Mouse (Mus musculus) adrenal gland, adult (tissue): Measurements from ENCODE around the gene Pes1.
"Not testable (repeated sequence)": the region's sequence is repeated elsewhere in the genome, so short reads cannot be mapped to it uniquely, and the experiment has no call there.

Experiments
- DNase-seq, 2 experiments: peaks; one replicate each; pipeline ENCODE4 v3.0.0; 2022 to 2023; ENCODE audit warnings: low spot score in 1 of 2; ENCODE audit not compliant: inconsistent age in 2 of 2

Gene Pes1

DNA sequence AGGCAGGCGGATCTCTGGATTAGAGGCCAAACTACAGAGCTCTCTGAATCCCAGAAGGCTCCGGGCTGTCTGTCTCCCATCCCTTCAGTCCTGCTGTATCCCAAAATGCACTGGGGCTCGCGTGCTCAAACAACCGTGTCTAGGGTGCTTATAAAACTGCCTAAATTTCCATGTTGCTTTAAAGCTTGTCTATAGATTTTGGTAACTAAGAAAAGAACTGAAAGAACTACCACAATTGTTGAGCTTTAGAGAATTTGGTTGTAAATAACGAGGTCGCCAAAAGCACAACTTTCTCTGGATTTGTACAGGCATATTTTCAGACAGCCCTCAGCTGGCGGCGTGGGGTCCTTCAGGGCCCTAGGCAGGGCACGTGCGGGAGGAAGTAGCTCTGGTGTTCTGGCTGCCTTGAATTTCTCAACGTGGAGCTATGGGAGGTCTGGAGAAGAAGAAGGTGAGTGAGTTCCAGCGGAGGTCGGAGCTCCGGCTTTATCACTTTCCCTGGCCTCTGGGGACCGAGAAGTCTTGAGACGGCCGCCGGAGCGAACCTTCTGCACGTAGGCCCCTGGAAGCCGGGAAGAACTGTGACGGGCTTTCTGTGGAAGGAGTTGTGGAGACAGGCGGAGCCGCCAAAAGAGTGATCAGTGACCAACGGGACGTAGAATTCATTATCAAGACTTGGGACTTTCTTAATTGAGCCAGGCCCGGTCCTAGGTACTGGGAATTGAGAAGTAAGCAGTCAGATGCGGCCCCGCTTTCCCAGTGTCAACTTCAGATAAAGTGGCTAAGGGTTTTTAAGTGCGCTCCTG, at the start of gene Pes1:
Pes1 (plus strand) TSS at position 366 of the 806 bp plus-strand sequence.
- peak; percentile 86 to 97 for DNase-seq

DNA sequence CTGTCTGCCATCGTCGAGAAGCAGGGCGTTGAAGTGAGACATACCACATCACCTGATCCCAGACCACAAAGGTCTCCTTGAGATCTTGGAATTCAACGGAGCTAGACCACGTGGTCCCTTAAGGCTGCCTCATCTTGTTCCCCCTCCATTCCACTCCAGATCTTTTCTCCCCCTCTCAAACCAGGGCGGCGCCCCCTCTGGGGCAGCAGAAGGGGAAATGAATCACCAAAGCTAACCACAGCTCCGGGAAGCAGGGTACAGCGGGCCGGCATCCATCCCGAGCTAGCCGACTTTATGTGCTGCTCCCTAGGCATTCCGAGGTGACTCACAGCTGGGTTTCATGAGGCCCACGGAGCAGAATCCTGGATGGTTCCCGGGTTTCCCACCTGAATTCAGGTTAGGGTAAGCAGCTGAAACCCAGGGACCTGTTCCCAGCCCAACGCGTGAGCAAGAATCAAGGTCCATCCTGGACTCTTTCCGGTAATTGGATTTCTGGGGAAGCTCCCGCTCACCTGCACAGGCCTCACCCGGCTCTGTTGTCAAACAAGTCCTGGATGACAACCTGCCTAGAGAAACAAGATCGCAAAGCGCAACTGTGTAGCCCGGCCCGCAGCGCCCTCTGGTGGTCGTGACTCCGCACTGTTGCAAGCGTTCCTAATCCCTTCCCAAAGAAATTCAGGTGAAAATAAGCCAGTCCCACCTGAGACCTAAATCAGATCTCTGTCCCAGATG, 49.5 kb upstream of the Pes1 start, which contains the start of gene Slc35e4:
Slc35e4 (minus strand) TSS at position 556 of the 732 bp plus-strand sequence.
- peak; percentile 84 to 94 for DNase-seq

DNA sequence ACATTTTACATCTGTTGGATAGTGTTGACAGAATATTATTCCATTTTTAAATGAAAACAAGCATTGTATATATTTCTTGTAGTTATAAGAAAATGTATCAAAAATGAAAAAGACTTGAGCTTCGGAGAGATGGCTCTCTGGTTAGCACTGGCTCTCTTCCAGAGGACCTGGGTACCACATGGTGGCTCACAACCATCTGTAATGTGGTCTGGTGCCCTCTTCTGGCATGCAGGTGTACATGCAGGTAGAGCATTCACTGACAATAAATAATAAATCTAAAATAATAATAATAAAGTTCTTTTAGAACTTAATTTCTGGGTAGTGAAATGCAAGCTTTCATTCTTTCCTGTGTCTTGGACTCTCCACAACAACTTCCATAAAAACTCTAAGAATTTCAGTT, 45.0 kb upstream of the Pes1 start:
- DNase-seq: peak in 1 of 2 experiments; percentile 54

DNA sequence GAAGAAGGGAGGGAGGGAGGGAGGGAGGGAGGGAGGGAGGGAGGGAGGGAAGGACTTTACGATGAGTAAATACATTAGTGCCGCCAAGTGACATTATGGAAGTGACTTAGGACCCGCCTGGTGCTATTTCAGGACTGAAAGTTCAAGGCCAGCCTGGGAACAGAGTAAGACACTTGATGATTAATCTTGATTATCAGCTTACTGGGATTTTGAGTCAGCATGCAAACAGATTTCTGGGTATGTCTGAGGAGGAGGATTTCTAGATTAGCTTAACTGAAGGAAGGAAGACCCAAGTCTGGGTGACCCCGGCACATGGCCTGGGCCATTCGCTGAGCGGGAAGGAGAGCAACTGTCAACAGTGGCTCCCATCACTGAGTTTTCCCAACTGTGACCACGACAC, 43.3 kb upstream of the Pes1 start:
- DNase-seq: peak; percentile 77 to 86

DNA sequence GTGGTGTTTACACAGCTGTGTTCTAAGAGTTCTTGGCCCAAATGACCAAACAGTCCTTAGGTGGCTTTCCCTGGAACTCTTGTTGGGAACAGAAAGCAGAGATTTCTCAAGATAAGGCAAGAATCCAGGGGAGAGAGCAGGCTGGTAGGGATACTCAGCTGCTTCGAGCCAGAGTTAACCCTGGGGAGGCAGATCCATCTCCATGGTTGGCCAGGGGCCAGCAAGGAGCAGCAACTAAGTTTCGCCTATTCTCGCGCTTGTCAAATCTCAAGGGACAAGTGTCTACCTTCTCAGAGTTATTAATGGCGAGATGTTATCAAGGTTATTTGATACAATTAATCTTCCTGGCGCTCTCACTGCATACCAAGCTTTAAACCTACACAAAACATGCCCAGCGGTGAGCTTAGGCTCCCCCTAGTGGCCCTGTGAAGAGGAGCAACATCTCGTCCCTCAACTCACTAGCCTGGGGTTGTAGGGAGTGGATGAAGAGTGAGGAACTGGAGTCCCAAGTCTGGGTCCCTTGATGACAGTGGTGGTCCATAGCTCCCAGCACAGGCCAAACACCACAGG, 42.4 kb upstream of the Pes1 start:
- peak; percentile 54 to 82 for DNase-seq

DNA sequence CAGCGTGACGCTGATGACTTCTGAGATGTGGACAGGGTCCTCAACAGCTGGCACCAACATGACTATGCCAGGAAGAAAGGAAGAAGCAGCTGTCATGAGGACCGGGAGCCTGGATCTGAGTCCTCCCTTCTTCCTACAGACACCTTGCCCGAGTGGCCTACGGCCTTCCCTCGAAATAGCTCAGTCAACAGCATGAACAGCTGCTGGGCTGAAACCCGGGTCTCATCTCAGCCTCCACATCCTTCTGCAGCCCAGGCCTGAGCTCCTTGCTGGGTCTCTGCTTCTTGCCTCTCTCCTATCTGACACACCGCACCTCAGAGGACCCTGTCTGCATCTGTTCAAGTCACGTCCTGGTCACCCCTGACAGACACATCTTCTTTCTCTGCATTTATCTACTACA, 41.7 kb upstream of the Pes1 start:
- DNase-seq: peak in 1 of 2 experiments; percentile 38

DNA sequence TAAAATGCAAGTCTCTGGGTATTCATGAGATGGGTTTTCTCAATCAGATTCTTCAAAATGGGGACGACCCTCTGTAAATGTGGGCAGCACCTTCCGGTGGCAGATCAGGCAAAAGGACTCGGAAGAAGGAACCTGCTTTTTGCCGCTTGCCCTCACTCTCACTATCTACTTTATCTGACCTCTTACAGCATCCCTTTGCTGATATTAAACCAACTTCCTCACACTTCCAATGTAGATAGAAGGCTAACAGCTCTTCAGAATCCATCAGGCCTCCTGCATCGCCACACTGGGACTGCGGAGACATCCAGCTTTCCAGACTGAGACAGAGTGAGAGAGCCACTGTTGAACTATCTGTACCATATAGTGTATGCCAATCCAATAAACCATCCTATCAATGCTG, 41.0 kb upstream of the Pes1 start:
- DNase-seq: no peak

DNA sequence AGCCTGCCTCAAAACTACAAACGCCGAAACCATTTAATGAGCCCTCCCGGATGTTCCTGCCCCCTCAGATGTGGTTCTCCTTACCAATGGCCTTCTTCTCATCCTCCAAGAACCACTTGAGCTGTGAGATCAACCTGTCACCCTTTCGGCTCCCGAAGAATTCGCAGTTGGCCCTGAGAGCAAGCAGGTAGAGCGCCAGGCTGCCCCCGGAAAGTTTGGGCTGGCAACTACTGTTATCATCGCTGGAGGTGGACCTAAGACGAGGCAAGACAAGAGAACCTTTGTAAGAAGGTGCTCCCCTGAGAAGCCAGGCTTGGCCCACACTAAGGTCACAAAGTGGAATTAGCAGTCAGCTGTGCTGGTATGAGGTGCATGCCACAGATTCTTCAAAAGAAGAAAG, 37.9 kb upstream of the Pes1 start:
- DNase-seq: no peak

DNA sequence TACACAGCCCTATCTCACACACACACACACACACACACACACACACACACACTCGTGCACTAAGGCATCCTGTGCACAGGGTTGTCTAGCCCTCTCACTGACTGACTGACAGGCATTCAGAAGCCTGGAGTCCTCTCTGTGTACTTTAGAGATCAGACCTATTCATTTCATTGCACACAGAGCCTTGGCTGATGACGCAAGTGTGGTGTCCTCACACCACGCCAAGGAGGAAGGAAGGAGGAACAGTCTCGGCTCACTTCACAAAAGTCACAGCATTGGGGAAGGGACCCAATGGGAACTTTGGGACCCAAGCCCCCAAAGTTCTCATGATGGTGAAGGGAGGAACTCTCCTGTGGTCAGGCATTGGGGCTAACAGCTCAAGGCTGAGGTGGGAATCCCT, 33.8 kb upstream of the Pes1 start:
- DNase-seq: peak in 1 of 2 experiments; percentile 59

DNA sequence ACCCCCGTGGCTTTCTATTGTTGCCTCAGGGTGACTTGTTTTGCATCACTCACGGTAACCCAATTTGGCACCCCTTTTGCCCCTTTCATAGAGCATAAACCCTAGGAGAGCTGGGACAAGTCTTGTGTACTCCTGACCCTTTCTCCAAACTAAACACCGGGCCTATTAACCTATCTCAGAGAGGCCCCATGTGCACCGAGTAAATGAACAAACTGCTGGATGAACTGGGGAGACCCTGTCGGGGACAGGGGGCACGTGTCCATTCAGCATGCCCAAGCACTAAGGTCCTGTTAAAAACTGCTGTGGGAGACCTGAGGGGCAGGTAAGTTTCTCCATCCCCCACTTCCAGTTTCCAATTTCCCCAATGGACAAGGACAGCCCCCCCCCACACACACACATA, 32.8 kb upstream of the Pes1 start:
- DNase-seq: peak in 1 of 2 experiments; percentile 32

DNA sequence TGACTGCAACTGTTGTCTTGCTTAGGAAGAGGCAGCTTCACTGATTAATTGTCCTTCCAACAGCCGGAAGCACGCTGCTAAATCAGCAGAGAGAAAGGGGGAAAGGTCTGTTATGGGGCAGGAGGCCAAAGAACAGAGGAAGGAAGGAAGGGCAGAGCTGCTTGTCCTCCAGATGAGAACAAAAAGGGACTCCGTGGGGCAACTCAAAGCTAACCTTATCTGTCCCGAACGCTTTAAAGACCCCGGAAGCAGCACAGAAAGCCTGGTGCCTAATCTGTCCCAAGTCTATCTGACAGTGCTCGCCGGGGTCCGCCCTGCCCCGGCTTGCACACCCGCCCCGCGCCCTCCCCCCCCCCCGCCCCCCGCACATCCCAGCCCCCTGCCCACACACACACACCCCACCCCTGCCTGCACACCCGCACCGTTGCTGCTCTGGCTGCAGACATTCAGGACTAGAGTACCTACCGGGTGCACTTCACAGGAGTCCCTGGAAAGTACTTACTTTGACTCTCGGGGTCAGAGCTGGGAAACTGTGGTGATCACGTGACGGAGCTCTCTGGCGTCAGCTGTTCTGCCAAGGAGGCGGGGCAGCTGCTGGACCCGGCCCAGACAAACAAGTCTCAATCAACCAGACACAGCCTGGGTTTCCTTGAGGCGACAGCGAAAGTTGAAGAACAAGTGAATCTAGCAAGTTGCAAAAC, 32.1 kb upstream of the Pes1 start, which contains the start of gene Tcn2:
Tcn2 (minus strand) TSS at position 649 of the 701 bp plus-strand sequence.
- DNase-seq: peak; percentile 92 to 96

DNA sequence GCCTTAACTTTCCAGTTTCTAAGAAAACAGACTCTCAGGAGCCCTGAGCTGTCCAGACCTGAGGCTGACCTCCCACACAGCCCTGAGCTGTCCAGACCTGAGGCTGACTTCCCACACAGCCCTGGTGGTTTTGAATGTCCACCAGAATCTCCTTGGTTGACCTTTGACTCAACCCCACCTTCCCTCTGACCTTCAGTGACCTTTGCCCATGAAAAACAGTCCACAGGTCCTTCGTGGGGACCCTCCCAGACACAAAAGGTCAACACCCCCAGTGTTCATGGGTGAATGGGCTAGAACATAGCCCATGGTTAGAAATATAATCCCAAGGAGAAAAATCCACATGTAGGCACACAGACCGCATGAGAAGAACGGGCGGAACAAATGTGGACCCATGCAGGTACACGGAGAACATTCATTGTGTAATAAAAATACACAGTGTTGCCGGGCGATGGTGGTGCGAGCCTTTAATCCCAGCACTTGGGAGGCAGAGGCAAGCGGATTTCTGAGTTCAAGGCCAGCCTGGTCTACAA, 30.0 kb upstream of the Pes1 start:
- peak in 1 of 2 experiments; percentile 18 for DNase-seq

DNA sequence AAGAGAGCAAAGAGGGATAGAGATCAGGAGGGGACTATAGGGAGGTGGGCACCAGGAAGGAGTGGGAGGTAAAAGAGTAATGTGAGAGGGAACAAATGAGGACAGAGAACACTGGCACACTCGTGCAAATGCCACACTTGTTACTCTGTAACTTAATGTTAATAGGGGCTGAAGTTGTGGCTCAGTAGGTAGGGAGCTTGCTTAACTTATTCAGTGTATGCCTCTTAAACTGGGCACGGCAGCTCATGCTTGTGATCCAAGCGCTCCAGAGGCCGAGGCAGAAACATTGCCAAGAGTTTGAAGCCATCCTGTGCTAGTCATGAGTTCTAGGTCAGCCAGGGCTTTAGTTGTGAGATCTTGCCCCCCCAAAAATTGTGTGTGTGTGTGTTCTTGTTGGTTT, 28.6 kb upstream of the Pes1 start:
- DNase-seq: no peak

DNA sequence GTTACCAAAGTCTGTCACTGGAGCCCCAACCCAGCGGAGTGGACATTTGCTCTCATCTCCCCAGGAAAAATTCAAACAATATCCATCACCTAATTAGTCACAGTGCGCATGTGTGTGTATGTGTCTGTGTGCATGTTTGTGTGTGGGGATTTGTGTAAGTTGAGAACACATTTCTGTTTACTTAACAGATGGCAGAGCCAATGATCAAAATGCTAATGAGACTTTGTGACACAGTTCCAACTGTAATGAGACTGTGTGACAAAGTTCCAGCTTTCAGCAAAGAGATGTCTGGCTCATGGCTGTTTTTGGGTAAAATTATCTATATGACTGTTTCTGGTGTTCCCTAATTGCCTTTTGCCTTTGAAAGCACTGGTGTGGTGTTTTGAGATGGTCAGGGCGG, 27.5 kb upstream of the Pes1 start:
- no peak for DNase-seq

DNA sequence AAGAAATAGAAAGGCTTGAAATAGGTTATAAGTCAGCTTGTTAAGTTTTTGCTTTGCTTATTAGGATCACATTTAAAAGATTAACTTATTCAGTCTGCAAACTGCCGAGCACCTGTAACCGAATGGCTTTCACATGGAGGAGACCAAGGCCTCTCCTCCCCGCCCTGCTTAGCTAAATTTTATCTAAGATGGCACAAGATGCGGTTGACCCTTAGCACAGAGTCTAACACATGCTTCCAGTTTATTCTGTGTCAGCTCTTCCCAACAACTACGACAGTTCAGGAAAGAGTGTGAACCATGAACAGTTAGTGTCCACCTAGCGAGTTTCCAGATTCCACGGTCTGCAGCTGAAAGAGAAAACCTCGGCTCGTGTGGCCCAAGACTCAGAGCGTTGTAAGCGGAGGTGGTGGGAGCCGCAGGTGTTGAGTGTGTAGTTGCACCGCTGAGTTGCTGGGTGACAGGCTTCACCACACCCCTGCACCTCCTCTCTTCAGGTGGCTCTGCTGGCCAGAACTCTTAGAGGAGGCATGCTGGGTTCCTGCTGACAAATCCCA, 26.4 kb upstream of the Pes1 start:
- DNase-seq: no peak

DNA sequence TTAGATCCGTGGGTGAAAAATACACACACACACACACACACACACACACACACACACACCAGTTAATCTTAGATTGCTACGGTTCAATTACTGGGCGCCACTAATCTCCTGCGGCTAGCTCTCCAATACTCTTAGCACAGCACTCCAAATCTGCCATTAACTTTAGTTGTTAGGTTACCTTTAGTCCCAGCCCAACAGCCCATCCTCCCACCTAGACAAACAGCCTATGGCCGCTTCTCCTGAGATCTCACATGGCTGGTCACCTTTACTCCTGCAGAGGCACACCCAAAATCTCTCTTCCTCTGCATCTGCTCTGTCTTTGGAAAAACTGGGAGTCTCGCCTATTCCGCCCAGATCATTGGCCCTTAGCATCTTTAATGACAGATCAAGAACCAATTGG, 22.4 kb upstream of the Pes1 start:
- DNase-seq: no peak

DNA sequence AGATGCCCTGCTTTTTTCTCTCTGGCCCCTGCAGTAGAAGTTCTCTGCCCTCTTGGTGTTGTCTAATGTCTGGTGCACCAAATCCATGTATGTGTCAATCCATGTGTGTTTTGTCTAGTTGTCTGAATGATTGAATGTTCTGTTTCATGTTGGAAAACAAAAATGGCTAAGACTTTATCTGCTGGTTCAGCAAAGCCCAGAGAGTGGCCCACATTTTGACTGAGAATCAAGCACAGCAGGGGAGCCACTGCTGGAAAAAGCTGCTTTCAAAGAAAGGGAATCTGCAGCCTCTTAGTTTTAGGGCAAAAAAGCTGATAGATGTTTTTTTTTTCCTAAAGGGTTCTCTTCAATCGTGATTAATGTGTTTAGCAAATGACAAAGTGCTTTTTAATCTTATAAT, 17.4 kb upstream of the Pes1 start:
- no peak for DNase-seq

DNA sequence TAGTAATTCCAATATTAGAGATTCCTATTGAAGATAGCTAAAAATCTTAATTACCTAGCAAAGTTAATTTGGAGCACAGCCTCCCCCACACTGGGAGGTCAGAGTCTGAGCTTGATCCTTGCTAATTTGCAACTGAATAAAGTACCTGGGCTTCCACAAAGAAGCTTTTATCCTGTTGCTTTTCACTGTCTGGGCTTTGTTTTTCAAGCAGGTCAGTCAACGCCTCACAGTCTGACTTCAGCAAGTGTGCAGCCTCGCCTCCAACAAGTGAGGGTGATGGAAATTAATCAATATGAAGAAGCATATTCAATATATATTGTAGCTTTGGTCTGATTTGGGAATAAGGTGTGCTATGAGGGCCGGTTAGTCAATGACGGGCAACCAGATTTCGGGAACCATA, 8.9 kb upstream of the Pes1 start:
- DNase-seq: not testable (repeated sequence)

DNA sequence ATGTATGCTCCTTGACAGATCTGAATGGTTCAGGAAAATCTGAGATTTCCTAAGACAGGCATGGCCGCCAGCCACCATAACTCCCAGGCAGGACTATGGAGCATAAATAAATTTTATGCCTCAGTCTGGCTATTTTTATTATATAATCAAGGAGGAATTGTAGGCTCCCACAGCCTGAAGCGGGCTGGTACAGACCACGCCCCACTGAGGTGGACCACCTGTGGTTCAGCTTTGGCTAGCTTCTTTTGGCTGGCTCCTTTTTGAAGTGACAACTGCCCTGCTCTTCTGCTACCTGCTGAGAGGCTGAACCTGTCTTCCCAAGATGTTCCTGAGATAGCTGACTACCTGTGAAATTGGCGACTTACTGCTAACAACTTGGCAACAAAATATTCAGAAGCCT, 8.4 kb upstream of the Pes1 start:
- DNase-seq: not testable (repeated sequence)

DNA sequence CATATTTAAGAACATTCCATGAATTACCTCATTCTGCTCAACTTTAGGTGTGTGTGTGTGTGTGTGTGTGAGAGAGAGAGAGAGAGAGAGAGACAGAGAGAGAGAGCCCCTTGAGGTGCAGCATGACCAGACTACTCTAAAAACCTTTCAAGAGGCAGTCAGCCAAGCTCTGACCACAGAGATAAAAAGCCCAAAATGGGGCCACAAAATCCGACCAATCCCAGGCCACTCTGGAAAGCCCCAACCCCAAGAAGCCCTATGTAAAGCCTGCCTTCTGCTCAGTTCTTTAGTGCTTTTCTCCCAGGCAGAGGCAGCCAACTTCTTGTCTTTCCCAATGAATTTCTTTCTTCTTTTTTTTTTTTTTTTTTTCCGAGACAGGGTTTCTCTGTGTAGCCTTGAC, 2.9 kb upstream of the Pes1 start:
- DNase-seq: no peak

DNA sequence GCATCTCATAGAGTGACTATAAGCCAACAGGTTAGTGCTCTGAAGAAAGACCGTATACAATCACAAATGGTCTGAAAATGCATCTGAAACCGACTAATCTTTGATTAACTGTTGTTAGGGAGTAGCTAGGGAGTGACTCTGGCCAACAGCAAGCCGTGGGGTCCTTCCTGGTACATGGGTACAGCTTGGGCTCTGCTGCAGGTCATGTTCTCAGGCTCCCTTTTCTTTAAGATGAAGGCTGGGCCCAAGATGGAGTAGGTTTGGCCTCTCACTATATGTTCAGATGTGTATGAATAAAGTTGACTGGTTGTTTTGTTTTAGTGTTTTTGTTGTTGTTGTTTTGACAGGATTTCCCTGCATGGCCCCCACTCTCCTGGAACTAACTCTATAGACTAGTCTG, 2.0 kb upstream of the Pes1 start:
- no peak for DNase-seq
